12 mouse cellular contexts compared by ENCODE assay signal in the genomic region with DNA sequence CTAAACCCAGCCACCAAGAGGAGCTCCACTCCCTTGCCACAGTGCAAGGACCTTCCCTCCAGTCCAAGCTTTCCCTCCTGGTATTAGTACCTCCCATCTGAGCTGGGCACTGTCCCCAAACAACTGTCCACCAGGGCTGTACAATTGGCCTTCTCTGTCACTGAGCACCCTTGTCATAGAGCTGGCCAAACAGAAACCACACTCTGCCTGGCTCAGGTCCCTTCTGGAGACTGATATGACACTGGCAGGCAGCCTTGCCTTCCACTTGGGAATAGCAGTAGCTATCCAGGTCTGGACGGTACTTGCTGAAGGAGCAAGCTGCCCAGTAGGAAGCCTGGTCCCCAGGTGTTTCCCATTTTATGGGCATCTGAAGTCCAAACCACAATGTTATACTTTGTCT.
"Had no signal": no experiment of that assay in that cellular context is flagged by ENCODE, and none has a peak within 500 bp of the region (broad histone marks: within the 10 kb centered on the region; RNA-seq: fewer than 3 reads in every experiment).

No protein-coding gene starts in this region.

- H3K36me3 ChIP-seq: liver, embryonic 15.5 days; midbrain, embryonic 13.5 days; stomach, embryonic 15.5 days had no signal

- H3K9me3 ChIP-seq: liver, embryonic 15.5 days; midbrain, embryonic 13.5 days; stomach, embryonic 15.5 days had no signal

- ATAC-seq: lung, postnatal 0 days; midbrain, embryonic 13.5 days had no signal

- H3K27me3 ChIP-seq: liver, embryonic 15.5 days; midbrain, embryonic 13.5 days; stomach, embryonic 15.5 days had no signal

- H3K27ac ChIP-seq: layer of hippocampus, adult 2 months; liver, embryonic 15.5 days; midbrain, embryonic 13.5 days; stomach, embryonic 15.5 days had no signal

- H3K4me3 ChIP-seq: layer of hippocampus, adult 2 months; liver, embryonic 15.5 days; midbrain, embryonic 13.5 days; stomach, embryonic 15.5 days had no signal

- DNase-seq: kidney, postnatal 4 days; left cerebral cortex, postnatal 4 days; lung, adult 2 months; lung, postnatal 36 days; right cerebral cortex, postnatal 14 days; thymus, postnatal 4 days had no signal

- H3K4me2 ChIP-seq: liver, embryonic 11.5 days; liver, embryonic 15.5 days; midbrain, embryonic 13.5 days; stomach, embryonic 15.5 days had no signal

- H3K9ac ChIP-seq: liver, embryonic 15.5 days; midbrain, embryonic 13.5 days; stomach, embryonic 15.5 days had no signal

- H3K4me1 ChIP-seq: liver, embryonic 15.5 days; midbrain, embryonic 13.5 days; stomach, embryonic 15.5 days had no signal
